Mouse (Mus musculus): ENCODE measurements around the gene Ttc29.

The Ttc29 gene

GRCm38 (mm10) chr8:78289374-78289971 lies 76.4 kb downstream of the Ttc29 start:
- TF ChIP-seq NANOG (IDR thresholded peaks at IDR 0.05; ENCODE audit: borderline replicate concordance, low read length) (no peak), POU5F1 (IDR thresholded peaks at IDR 0.05; ENCODE audit: borderline replicate concordance, low read length) (no peak), CTCF (conservative IDR thresholded peaks at IDR 0.05; ENCODE audit: low read length) (no peak)
- H3K4me3 ChIP-seq (replicated peaks; ENCODE audit: low read length) = no peak overlapping the region
- H3K9me3 ChIP-seq (ENCODE audit: low read length) = peaks cover 1% of the 10 kb centered on the region
- H3K4me1 ChIP-seq (replicated peaks; ENCODE audit: low read depth, low read length) = peaks cover 18% of the 10 kb centered on the region
- no peaks in the 10 kb centered on the region for H3K36me3 ChIP-seq (ENCODE audit: insufficient read depth, low read length)
- H3K27me3 ChIP-seq (ENCODE audit: insufficient read depth, low read length) = no peaks in the 10 kb centered on the region

- peaks cover 3% of the 10 kb centered on the region; the same call in 1 of the 2 replicates for H3K27me3 ChIP-seq (ENCODE audit: insufficient read depth, low read length)
Measured at GRCm38 (mm10) chr8:78290274-78290673, 77.2 kb downstream of the Ttc29 start.

GRCm38 (mm10) chr8:78295494-78295893 lies 82.4 kb downstream of the Ttc29 start:
- Histone ChIP-seq H3K27me3 (ENCODE audit: insufficient read depth, low read length) (peaks cover 3% of the 10 kb centered on the region; the same call in 1 of the 2 replicates), H3K9me3 (ENCODE audit: low read length) (no peaks in the 10 kb centered on the region), H3K4me1 (replicated peaks; ENCODE audit: low read depth, low read length) (peaks cover 4% of the 10 kb centered on the region), H3K36me3 (ENCODE audit: insufficient read depth, low read length) (no peaks in the 10 kb centered on the region), H3K4me3 (replicated peaks; ENCODE audit: low read length) (no peak overlapping the region)
- no peak for TF ChIP-seq NANOG (IDR thresholded peaks at IDR 0.05; ENCODE audit: borderline replicate concordance, low read length)
- no peak for TF ChIP-seq CTCF (conservative IDR thresholded peaks at IDR 0.05; ENCODE audit: low read length)
- no peak for TF ChIP-seq POU5F1 (IDR thresholded peaks at IDR 0.05; ENCODE audit: borderline replicate concordance, low read length)

More at GRCm38 (mm10) chr8:78290274-78290673, 77.2 kb downstream of the Ttc29 start:
- Histone ChIP-seq H3K9me3 (ENCODE audit: low read length) (no peaks in the 10 kb centered on the region), H3K36me3 (ENCODE audit: insufficient read depth, low read length) (no peaks in the 10 kb centered on the region), H3K4me1 (replicated peaks; ENCODE audit: low read depth, low read length) (peaks cover 18% of the 10 kb centered on the region), H3K4me3 (replicated peaks; ENCODE audit: low read length) (no peak overlapping the region; the same call in 1 of the 2 replicates)
- TF ChIP-seq POU5F1 (IDR thresholded peaks at IDR 0.05; ENCODE audit: borderline replicate concordance, low read length) (no peak), NANOG (IDR thresholded peaks at IDR 0.05; ENCODE audit: borderline replicate concordance, low read length) (no peak), CTCF (conservative IDR thresholded peaks at IDR 0.05; ENCODE audit: low read length) (no peak)

GRCm38 (mm10) chr8:78303579-78303978 lies 90.5 kb downstream of the Ttc29 start:
- H3K4me3 ChIP-seq (replicated peaks; ENCODE audit: low read length) = no peak overlapping the region
- peaks cover 7% of the 10 kb centered on the region; the same call in 1 of the 2 replicates for H3K27me3 ChIP-seq (ENCODE audit: insufficient read depth, low read length)
- TF ChIP-seq NANOG (IDR thresholded peaks at IDR 0.05; ENCODE audit: borderline replicate concordance, low read length) (no peak), CTCF (conservative IDR thresholded peaks at IDR 0.05; ENCODE audit: low read length) (no peak), POU5F1 (IDR thresholded peaks at IDR 0.05; ENCODE audit: borderline replicate concordance, low read length) (no peak)
- no peaks in the 10 kb centered on the region for H3K36me3 ChIP-seq (ENCODE audit: insufficient read depth, low read length)
- peaks cover 18% of the 10 kb centered on the region for H3K4me1 ChIP-seq (replicated peaks; ENCODE audit: low read depth, low read length)
- no peaks in the 10 kb centered on the region for H3K9me3 ChIP-seq (ENCODE audit: low read length)

GRCm38 (mm10) chr8:78306604-78307003 lies 93.5 kb downstream of the Ttc29 start:
- no peak overlapping the region for H3K4me3 ChIP-seq (replicated peaks; ENCODE audit: low read length)
- H3K9me3 ChIP-seq (ENCODE audit: low read length) = 0 out of 2 replicates have a peak, but pooled peaks cover under 1% of the 10 kb centered on the region
- H3K36me3 ChIP-seq (ENCODE audit: insufficient read depth, low read length) = no peaks in the 10 kb centered on the region
- peaks cover 18% of the 10 kb centered on the region for H3K4me1 ChIP-seq (replicated peaks; ENCODE audit: low read depth, low read length)
- TF ChIP-seq NANOG (IDR thresholded peaks at IDR 0.05; ENCODE audit: borderline replicate concordance, low read length) (no peak), POU5F1 (IDR thresholded peaks at IDR 0.05; ENCODE audit: borderline replicate concordance, low read length) (no peak), CTCF (conservative IDR thresholded peaks at IDR 0.05; ENCODE audit: low read length) (no peak)
- H3K27me3 ChIP-seq (ENCODE audit: insufficient read depth, low read length) = peaks cover 7% of the 10 kb centered on the region; the same call in 1 of the 2 replicates

- TF ChIP-seq NANOG (IDR thresholded peaks at IDR 0.05; ENCODE audit: borderline replicate concordance, low read length) (no peak), POU5F1 (IDR thresholded peaks at IDR 0.05; ENCODE audit: borderline replicate concordance, low read length) (no peak), CTCF (conservative IDR thresholded peaks at IDR 0.05; ENCODE audit: low read length) (no peak)
- H3K9me3 ChIP-seq (ENCODE audit: low read length) = peaks cover 6% of the 10 kb centered on the region; the same call in 1 of the 2 replicates
- peaks cover 18% of the 10 kb centered on the region for H3K4me1 ChIP-seq (replicated peaks; ENCODE audit: low read depth, low read length)
- peaks cover 7% of the 10 kb centered on the region; the same call in 1 of the 2 replicates for H3K27me3 ChIP-seq (ENCODE audit: insufficient read depth, low read length)
- H3K36me3 ChIP-seq (ENCODE audit: insufficient read depth, low read length) = no peaks in the 10 kb centered on the region
- H3K4me3 ChIP-seq (replicated peaks; ENCODE audit: low read length) = no peak overlapping the region
Measured at GRCm38 (mm10) chr8:78307131-78307530, 94.0 kb downstream of the Ttc29 start.

- H3K4me3 ChIP-seq (replicated peaks; ENCODE audit: low read length) = no peak overlapping the region
- TF ChIP-seq NANOG (IDR thresholded peaks at IDR 0.05; ENCODE audit: borderline replicate concordance, low read length) = no peak
- H3K27me3 ChIP-seq (ENCODE audit: insufficient read depth, low read length) = peaks cover 3% of the 10 kb centered on the region; the same call in 1 of the 2 replicates
- peaks cover 6% of the 10 kb centered on the region; the same call in 1 of the 2 replicates for H3K9me3 ChIP-seq (ENCODE audit: low read length)
- peaks cover 14% of the 10 kb centered on the region for H3K4me1 ChIP-seq (replicated peaks; ENCODE audit: low read depth, low read length)
- no peaks in the 10 kb centered on the region for H3K36me3 ChIP-seq (ENCODE audit: insufficient read depth, low read length)
Measured at GRCm38 (mm10) chr8:78309539-78309938, 96.4 kb downstream of the Ttc29 start.

GRCm38 (mm10) chr8:78315576-78315975 lies 102.5 kb downstream of the Ttc29 start:
- H3K36me3 ChIP-seq (ENCODE audit: insufficient read depth, low read length) = no peaks in the 10 kb centered on the region
- H3K27me3 ChIP-seq (ENCODE audit: insufficient read depth, low read length) = no peaks in the 10 kb centered on the region
- no peak overlapping the region for H3K4me3 ChIP-seq (replicated peaks; ENCODE audit: low read length)
- H3K4me1 ChIP-seq (replicated peaks; ENCODE audit: low read depth, low read length) = no peaks in the 10 kb centered on the region
- H3K9me3 ChIP-seq (ENCODE audit: low read length) = peaks cover 6% of the 10 kb centered on the region; the same call in 1 of the 2 replicates
- no peak for TF ChIP-seq CTCF (conservative IDR thresholded peaks at IDR 0.05; ENCODE audit: low read length)
- no peak for TF ChIP-seq POU5F1 (IDR thresholded peaks at IDR 0.05; ENCODE audit: borderline replicate concordance, low read length)
- TF ChIP-seq NANOG (IDR thresholded peaks at IDR 0.05; ENCODE audit: borderline replicate concordance, low read length) = no peak

Data from E14TG2a.4 (cell line).